Mouse (Mus musculus) testis, postnatal 10 days (tissue): ENCODE results near the gene Slc17a6.
"Not testable (repeated sequence)": the region's sequence is repeated elsewhere in the genome, so short reads cannot be mapped to it uniquely, and the experiment has no call there.

ENCODE experiments used
- DNase-seq: peaks from one replicate; pipeline ENCODE4 v3.0.0; 2021; ENCODE audit warnings: low spot score

The Slc17a6 gene

DNA sequence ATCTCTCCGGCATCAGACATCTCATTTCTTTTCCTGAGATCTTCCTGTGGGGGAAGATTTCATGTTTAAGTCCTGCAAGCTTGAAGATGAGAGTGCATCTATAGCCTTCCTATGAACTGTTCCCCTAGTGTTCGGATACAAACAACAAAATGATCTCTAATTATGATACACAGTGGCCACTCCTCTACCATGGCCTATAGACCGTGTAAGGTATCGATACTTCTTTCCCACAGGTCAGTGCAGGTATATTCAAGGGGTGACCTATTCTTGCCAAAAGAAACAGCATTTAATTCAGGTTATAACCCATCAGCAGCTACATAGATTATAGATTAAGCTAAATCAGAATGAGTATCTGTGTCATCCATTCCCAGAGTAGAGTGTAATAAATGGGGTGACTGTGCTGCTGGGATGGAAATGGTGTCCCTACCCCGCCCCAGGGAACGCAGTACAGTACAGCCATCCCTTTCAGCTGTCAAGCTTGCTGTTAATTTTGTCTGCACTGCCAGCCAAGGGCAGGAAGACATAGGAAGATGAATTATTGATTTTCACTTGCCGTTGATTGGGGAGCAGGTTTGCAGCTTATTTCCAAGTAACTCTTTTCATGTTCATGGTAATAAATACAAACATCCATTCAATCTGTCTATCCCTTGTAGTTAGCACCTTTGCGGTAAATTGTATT is 71.9 kb downstream of the Slc17a6 start:
- DNase-seq = no peak

DNA sequence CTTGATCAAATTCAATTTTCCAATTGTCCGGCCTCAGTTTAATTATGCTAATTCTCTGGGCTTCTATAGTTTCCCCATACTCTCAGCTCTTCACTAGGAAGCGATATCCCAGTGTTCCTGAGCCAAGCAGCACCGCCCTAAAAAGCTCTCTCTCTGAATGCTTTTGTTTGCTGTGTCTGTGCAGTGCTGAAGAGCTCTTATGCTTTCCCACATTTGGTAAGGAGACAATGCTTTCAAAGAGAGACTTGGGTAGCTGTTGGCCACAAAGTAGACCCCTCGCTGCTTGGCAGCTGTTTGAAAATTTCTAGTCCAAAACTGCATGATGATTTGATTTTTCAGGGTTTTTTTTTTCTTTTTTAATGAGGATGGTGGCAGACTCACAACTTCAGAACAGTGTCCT is 72.6 kb downstream of the Slc17a6 start:
- no peak for DNase-seq

DNA sequence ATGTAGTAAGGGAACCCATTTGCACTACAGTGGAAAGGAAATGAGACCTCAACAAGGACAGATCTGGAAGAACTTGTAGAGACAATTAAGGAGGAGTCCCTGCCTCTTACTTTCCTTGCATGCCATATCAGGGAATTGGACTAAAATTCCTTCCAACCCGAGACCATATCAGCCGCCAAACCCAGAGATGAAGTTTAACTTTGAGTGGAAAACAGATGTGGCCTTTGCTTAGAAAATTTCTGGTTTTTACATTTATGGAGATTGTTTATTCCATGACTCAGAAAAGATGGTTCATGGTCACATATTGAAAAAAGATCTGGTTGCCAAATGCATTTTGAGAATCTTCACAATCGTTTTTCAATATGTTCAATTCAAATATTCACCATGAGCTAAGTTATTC is 87.7 kb downstream of the Slc17a6 start:
- no peak for DNase-seq

DNA sequence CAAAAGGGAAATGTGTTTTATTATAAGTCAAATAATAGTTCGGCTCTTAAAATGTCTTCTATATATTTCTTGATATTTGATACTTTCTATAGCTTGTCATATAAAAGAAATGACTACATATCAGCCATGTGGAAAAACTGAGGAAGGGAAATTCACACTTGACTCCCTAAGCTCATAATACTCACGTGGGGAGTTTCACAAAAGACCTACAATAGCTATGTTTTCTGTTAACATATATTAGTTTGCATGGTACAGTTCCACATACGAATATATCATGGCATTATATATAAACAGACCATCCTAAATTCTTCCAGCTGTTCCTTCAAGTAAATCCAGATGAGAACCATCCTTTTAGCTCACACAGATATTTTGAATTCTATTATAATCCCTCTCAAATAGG is 88.5 kb downstream of the Slc17a6 start:
- not testable (repeated sequence) for DNase-seq

DNA sequence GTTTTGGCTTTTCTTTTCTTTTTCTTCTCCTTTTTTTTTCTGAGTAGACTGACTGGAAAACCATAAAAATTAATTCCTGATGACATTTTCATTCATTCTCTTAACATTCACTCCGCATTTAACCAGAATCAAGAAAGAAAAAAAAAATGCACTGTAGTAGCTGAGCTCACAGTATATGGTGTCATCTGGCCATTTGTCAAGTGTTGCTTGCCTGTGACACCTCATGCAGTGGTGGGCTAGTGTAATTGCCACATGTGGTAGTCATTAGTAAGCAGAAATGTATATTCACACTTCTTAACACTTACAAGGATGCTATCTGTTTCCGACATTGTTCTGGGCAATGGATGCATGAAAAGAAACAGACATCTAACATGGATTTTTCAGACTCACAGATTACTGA is 94.0 kb downstream of the Slc17a6 start:
- no peak for DNase-seq
